Mouse (Mus musculus) heart, adult 2 months (tissue): ENCODE data around the gene Slc25a1.

Experiments used
- CTCF ChIP-seq: fragments of 200-600 bp; IDR thresholded peaks from 2 replicates; pipeline ENCODE4 v1.8.1; 2022; ENCODE audit warnings: antibody characterized with exemption, mild to moderate bottlenecking, moderate library complexity
- POLR2A ChIP-seq: fragments of 200-500 bp; IDR thresholded peaks from 2 replicates; pipeline ENCODE4 v1.6.1; 2011; ENCODE audit warnings: mild to moderate bottlenecking, low read depth, low read length, control low read depth; ENCODE audit not compliant: insufficient read depth

GRCm38 (mm10) chr16:17971853-17972252 lies 43.8 kb upstream of the Slc25a1 start:
- TF ChIP-seq POLR2A (no peak), CTCF (no peak)
